Mouse (Mus musculus) liver, embryonic 11.5 days (tissue): ENCODE data around the gene Scn1b. TPM values are rescaled to one million over a fixed set of nuclear protein-coding genes. Genes with fewer than 3 reads are reported as not detected.

Experiments used
- ATAC-seq: fragments of 200-750 bp; cut with Nextera tagmentation; replicated peaks from 2 replicates; pipeline ENCODE4 v1.8.0; 2017; ENCODE audit warnings: moderate number of reproducible peaks, mild to moderate bottlenecking, moderate TSS enrichment, moderate library complexity; ENCODE audit not compliant: low FRiP score
- DNase-seq: peaks from one replicate; pipeline ENCODE4 v3.0.0-alpha.2; 2017; ENCODE audit warnings: low spot score
- H3K27ac ChIP-seq: fragments of 300-500 bp; sonication (generic); 2 replicates; pipeline ENCODE4 v1.5.1; 2014; ENCODE audit warnings: mild to moderate bottlenecking, low read depth, low read length, control low read depth
- H3K27me3 ChIP-seq: fragments of 300-500 bp; sonication (generic); replicated peaks from 2 replicates; pipeline ENCODE4 v1.6.1; 2014; ENCODE audit warnings: low read length, mixed read lengths; ENCODE audit not compliant: control insufficient read depth, insufficient read depth
- H3K36me3 ChIP-seq: fragments of 300-500 bp; sonication (generic); 2 replicates; pipeline ENCODE4 v1.6.1; 2014; ENCODE audit warnings: mild to moderate bottlenecking, low read length, moderate library complexity, mixed read lengths; ENCODE audit not compliant: control insufficient read depth, insufficient read depth
- H3K4me1 ChIP-seq: fragments of 300-500 bp; sonication (generic); replicated peaks from 2 replicates; pipeline ENCODE4 v1.6.1; 2014; ENCODE audit warnings: low read length, mixed read lengths; ENCODE audit not compliant: control insufficient read depth, insufficient read depth
- H3K4me2 ChIP-seq: fragments of 300-500 bp; sonication (generic); 2 replicates; pipeline ENCODE4 v1.6.1; 2014; ENCODE audit warnings: mild to moderate bottlenecking, control low read depth, moderate library complexity
- H3K4me3 ChIP-seq: fragments of 300-500 bp; sonication (generic); 2 replicates; pipeline ENCODE4 v1.5.1; 2014; ENCODE audit warnings: low read depth, low read length, control low read depth
- H3K9ac ChIP-seq: fragments of 300-500 bp; sonication (generic); 2 replicates; pipeline ENCODE4 v1.6.1; 2014; ENCODE audit warnings: low read depth, low read length, control low read depth
- H3K9me3 ChIP-seq: fragments of 300-500 bp; sonication (generic); 2 replicates; pipeline ENCODE4 v1.6.1; 2016; ENCODE audit warnings: low read length, inconsistent platforms, mixed read lengths; ENCODE audit not compliant: control insufficient read depth
- WGBS: fragments of 180-500 bp; shearing (Covaris S2); extraction: QIAGEN DNeasy Blood & Tissue Kit; methylation state at CpG from one replicate; pipeline ENCODE4 v1.1.7; 2014; 5-methylcytosine and 5-hydroxymethylcytosine counted together
- polyA plus RNA-seq: library from polyadenylated mRNA; unstranded; fragments of >200 nt; fragmentation: Nextera tagmentation; extraction: Ambion mirVana; gene quantifications from 2 replicates; pipeline ENCODE4 v1.2.1, GENCODE M21; 2014

Scn1b gene
- polyA plus RNA-seq, 1 experiment from 2014 or later, result 1.0 TPM

DNA sequence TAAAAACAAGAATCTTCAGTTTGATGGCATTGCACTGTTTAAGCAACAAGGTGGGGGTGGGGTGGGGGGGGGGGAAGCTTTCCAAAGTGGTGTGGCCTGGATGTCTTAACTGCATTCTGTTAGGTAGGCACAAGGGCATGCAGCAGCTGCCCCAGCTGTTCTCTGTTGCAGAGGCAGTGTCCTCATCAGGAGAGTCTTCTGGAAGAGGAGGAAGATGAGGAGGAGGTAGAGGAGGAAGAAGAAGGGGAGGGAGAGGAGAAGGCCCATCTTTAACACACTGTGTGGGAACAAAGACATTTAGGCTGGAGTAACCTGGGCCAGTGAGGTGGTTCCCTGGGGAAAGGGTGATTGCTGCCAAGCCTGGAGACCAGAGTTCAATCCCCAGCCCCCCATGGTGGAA lies 44.7 kb downstream of the Scn1b start:
- no peak for DNase-seq
- no peak overlapping the region for H3K9ac ChIP-seq

DNA sequence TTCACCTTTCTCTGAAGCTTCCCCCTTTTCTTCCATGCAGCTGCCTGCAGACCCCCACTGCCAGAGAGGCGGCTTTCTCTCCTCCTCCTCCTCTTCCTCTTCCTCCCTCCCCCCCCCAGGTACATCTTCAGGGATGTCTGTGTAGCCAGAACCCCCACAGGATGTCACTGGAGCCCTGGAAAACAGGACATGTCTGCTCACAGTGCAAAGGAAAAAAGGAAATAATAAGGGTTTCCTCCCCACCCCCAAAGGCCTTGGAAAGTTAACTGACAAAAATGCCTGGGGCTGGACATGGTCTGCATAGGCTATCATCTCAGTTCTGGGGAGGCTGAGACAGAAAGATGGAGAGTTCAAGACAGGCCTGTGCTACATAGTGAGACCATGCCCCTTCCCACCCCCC lies 45.7 kb downstream of the Scn1b start:
- H3K4me3 ChIP-seq, result no peak overlapping the region
- peaks cover 4% of the 10 kb centered on the region; the same call in 1 of the 2 replicates for H3K4me1 ChIP-seq
- H3K27me3 ChIP-seq, result no peaks in the 10 kb centered on the region
- H3K36me3 ChIP-seq, result no peaks in the 10 kb centered on the region
- ATAC-seq (no peak), DNase-seq (no peak)
- H3K27ac ChIP-seq, result no peak overlapping the region
- 46% methylated on average over 1 of the region's 1 CpGs for WGBS
- no peak overlapping the region for H3K9ac ChIP-seq
- no peak overlapping the region for H3K4me2 ChIP-seq
- H3K9me3 ChIP-seq, result no peaks in the 10 kb centered on the region

More for the DNA sequence above, 44.7 kb downstream of the Scn1b start:
- Histone ChIP-seq H3K4me1 (peaks cover 4% of the 10 kb centered on the region; the same call in 1 of the 2 replicates), H3K4me2 (no peak overlapping the region), H3K36me3 (no peaks in the 10 kb centered on the region), H3K9me3 (no peaks in the 10 kb centered on the region), H3K27ac (no peak overlapping the region), H3K4me3 (no peak overlapping the region), H3K27me3 (no peaks in the 10 kb centered on the region)
- no peak for ATAC-seq

DNA sequence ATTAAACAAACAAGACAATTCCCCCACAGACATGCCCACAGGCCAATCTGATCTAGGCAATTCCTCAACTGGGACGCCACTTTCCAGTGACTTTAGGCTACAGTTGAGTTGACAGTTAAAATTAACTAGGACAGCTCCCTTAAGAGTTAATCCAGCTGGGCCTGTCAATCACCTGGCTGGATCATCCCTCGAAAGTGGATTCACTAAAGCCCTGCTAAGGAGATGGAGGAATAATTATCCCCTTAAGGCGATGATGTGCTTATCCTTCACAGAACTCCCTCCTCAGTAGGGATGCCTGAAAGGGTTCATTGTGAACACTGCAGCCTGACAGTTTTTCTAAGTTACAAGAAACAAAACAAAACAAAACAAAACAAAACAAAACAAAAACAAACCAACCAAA lies 46.2 kb downstream of the Scn1b start:
- peaks cover 4% of the 10 kb centered on the region; the same call in 1 of the 2 replicates for H3K4me1 ChIP-seq
- H3K27ac ChIP-seq, result no peak overlapping the region
- H3K27me3 ChIP-seq, result no peaks in the 10 kb centered on the region
- no peak overlapping the region for H3K9ac ChIP-seq
- no peak for ATAC-seq
- no peaks in the 10 kb centered on the region for H3K9me3 ChIP-seq
- WGBS, result 68% methylated on average over 3 of the region's 3 CpGs
- H3K4me3 ChIP-seq, result no peak overlapping the region
- no peak overlapping the region for H3K4me2 ChIP-seq
- no peaks in the 10 kb centered on the region for H3K36me3 ChIP-seq
- no peak for DNase-seq

GRCm38 (mm10) chr7:31079670-31080069 lies 47.1 kb downstream of the Scn1b start:
- ATAC-seq (no peak), DNase-seq (no peak)
- Histone ChIP-seq H3K9me3 (no peaks in the 10 kb centered on the region), H3K4me2 (no peak overlapping the region), H3K36me3 (no peaks in the 10 kb centered on the region), H3K9ac (no peak overlapping the region), H3K27ac (no peak overlapping the region), H3K4me1 (no peaks in the 10 kb centered on the region; the same call in 1 of the 2 replicates), H3K27me3 (no peaks in the 10 kb centered on the region), H3K4me3 (no peak overlapping the region)
- WGBS, result 84% methylated on average over 8 of the region's 8 CpGs

GRCm38 (mm10) chr7:31077885-31078445 lies 48.8 kb downstream of the Scn1b start:
- no peak; the same call in 1 of the 2 replicates for ATAC-seq
- no peak for DNase-seq
- no peaks in the 10 kb centered on the region; the same call in 1 of the 2 replicates for H3K27me3 ChIP-seq
- H3K36me3 ChIP-seq, result no peaks in the 10 kb centered on the region
- H3K9ac ChIP-seq, result no peak overlapping the region
- no peak overlapping the region for H3K4me3 ChIP-seq
- H3K27ac ChIP-seq, result no peak overlapping the region
- H3K9me3 ChIP-seq, result no peaks in the 10 kb centered on the region
- 37% methylated on average over 5 of the region's 5 CpGs for WGBS
- no peaks in the 10 kb centered on the region for H3K4me1 ChIP-seq
- no peak overlapping the region for H3K4me2 ChIP-seq

- WGBS, result 71% methylated on average over 6 of the region's 6 CpGs
- Histone ChIP-seq H3K9me3 (no peaks in the 10 kb centered on the region), H3K36me3 (no peaks in the 10 kb centered on the region), H3K4me1 (no peaks in the 10 kb centered on the region), H3K27me3 (no peaks in the 10 kb centered on the region; the same call in 1 of the 2 replicates), H3K4me3 (no peak overlapping the region), H3K9ac (no peak overlapping the region), H3K27ac (no peak overlapping the region), H3K4me2 (no peak overlapping the region)
- no peak for DNase-seq
- no peak for ATAC-seq
These were observed 49.3 kb downstream of the Scn1b start for GRCm38 (mm10) chr7:31077470-31077869.

GRCm38 (mm10) chr7:31076492-31076891 lies 50.3 kb downstream of the Scn1b start, which contains the start of gene Fxyd3:
Fxyd3 (minus strand) TSS chr7:31076704.
- H3K4me3 ChIP-seq, result no peak within 1 kb of the TSS
- no peaks in the 10 kb centered on the region for H3K36me3 ChIP-seq
- H3K27ac ChIP-seq, result no peak within 1 kb of the TSS
- H3K27me3 ChIP-seq, result no peaks in the 10 kb centered on the region; the same call in 1 of the 2 replicates
- H3K9me3 ChIP-seq, result no peaks in the 10 kb centered on the region
- ATAC-seq, result no peak
- no peaks in the 10 kb centered on the region for H3K4me1 ChIP-seq
- 38% methylated on average over 5 of the region's 5 CpGs for WGBS
- H3K4me2 ChIP-seq, result no peak within 1 kb of the TSS
- H3K9ac ChIP-seq, result no peak within 1 kb of the TSS
- no peak for DNase-seq

DNA sequence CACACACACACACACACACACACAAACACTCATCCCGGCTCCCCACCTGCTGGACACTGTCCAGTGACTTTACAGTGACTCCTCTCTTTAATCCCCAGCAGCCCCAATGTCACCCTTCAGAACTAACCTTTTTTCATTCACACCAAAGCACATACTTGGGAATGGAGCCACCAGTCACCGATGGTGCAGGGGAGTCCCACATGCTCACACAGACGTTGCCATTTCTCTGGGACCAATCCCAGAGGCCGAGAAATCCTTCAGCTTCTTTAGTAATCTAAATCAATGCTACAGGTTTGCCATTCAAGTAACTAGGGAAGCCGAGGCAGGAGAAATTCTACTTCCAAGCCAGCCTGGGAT lies 52.1 kb downstream of the Scn1b start:
- H3K9ac ChIP-seq, result no peak overlapping the region
- H3K36me3 ChIP-seq, result no peaks in the 10 kb centered on the region
- H3K4me2 ChIP-seq, result no peak overlapping the region
- H3K9me3 ChIP-seq, result no peaks in the 10 kb centered on the region
- DNase-seq (no peak), ATAC-seq (no peak)
- H3K27ac ChIP-seq, result no peak overlapping the region
- H3K27me3 ChIP-seq, result no peaks in the 10 kb centered on the region; the same call in 1 of the 2 replicates
- H3K4me3 ChIP-seq, result no peak overlapping the region
- whole genome bisulfite sequencing, result 75% methylated on average over 5 of the region's 5 CpGs
- no peaks in the 10 kb centered on the region for H3K4me1 ChIP-seq

GRCm38 (mm10) chr7:31074061-31074712 lies 52.6 kb downstream of the Scn1b start:
- H3K27me3 ChIP-seq, result no peaks in the 10 kb centered on the region; the same call in 1 of the 2 replicates
- DNase-seq (no peak), ATAC-seq (no peak)
- H3K9me3 ChIP-seq, result no peaks in the 10 kb centered on the region
- no peaks in the 10 kb centered on the region for H3K4me1 ChIP-seq
- H3K36me3 ChIP-seq, result no peaks in the 10 kb centered on the region
- H3K27ac ChIP-seq, result no peak overlapping the region
- H3K4me3 ChIP-seq, result no peak overlapping the region
- no peak overlapping the region for H3K4me2 ChIP-seq
- no peak overlapping the region for H3K9ac ChIP-seq
- WGBS, result 66% methylated on average over 7 of the region's 7 CpGs
